Mouse (Mus musculus) duodenum, adult 2 months (tissue): ENCODE data around the gene Igsf11. TPM values are rescaled to one million over a fixed set of nuclear protein-coding genes. Genes with fewer than 3 reads are reported as not detected.

Experiments used
- polyA plus RNA-seq: library from polyadenylated mRNA; depleted of rRNA; stranded (reverse); fragments of >200 nt; gene quantifications from 2 replicates; pipeline ENCODE4 v1.2.3, GENCODE M21; 2012; ENCODE audit warnings: low replicate concordance; rRNA removed

Igsf11 gene
- polyA plus RNA-seq = 0.06 and 0.28 TPM in 2 replicates

GRCm38 (mm10) chr16:38892371-38892770 lies at the start of gene Igsf11:
Igsf11 (plus strand) TSS chr16:38892671.

Other genes starting within 250 kb of the Igsf11 start
- gene Arhgap31, start 179.4 kb upstream of the Igsf11 start, polyA plus RNA-seq = 1.5 and 1.6 TPM in 2 replicates
- gene B4galt4, start 150.4 kb upstream of the Igsf11 start, polyA plus RNA-seq = 8.3 and 10.1 TPM in 2 replicates
- 2.2 and 3.0 TPM in 2 replicates for gene Upk1b, start 92.3 kb upstream of the Igsf11 start, polyA plus RNA-seq
- not detected in 2 replicates for gene 4930435E12Rik, start 63.9 kb upstream of the Igsf11 start, polyA plus RNA-seq